Mouse (Mus musculus): ENCODE measurements around the gene Habp4. TPM values are rescaled to one million over a fixed set of nuclear protein-coding genes. Genes with fewer than 3 reads are reported as not detected.
A peak's percentile ranks its signal among the peaks of the same experiment; 100 is the strongest.

Gene Habp4
- polyA plus RNA-seq (2016; fragmentation: Nextera tagmentation; extraction: Ambion mirVana): 14.5 and 18.4 TPM in 2 replicates

GRCm38 (mm10) chr13:64161548-64161915 is at the start of gene Habp4:
Gene Habp4 (plus strand): TSS chr13:64161824.
- H3K4me3 ChIP-seq: peak within 1 kb of the TSS; percentile 85
- DNase-seq (ENCODE audit: low spot score): peak; percentile 97
- peaks cover 19% of the 10 kb centered on the region for H3K27me3 ChIP-seq (ENCODE audit: low read depth, poor library complexity, severe bottlenecking)
- H3K4me1 ChIP-seq: peaks cover 23% of the 10 kb centered on the region
- H3K27ac ChIP-seq: peak within 1 kb of the TSS; percentile 90
- no peaks in the 10 kb centered on the region for H3K9me3 ChIP-seq (replicated peaks)
- H3K36me3 ChIP-seq: peaks cover 10% of the 10 kb centered on the region
- WGBS: under 1% methylated on average over 29 of the region's 31 CpGs

DNA sequence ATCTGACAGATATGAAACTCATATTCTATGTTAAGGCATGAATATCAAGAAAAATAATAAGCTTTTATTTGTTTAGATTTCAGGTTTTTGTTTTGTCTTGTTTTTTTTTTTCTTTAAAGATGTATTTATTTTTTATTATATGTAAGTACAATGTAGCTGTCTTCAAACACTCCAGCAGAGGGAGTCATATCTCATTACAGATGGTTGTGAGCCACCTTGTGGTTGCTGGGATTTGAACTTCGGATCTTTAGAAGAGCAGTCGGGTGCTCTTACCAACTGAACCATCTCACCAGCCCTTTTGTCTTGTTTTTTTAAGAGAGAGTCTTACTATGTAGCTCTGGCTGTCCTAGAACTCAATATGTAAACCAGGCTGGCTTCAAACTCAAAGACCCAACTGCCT is 44.2 kb upstream of the Habp4 start:
- DNase-seq (ENCODE audit: low spot score): no peak
- 49% methylated on average over 2 of the region's 2 CpGs for WGBS
- Histone ChIP-seq H3K27me3 (ENCODE audit: low read depth, poor library complexity, severe bottlenecking) (no peaks in the 10 kb centered on the region), H3K36me3 (no peaks in the 10 kb centered on the region), H3K9me3 (replicated peaks) (no peaks in the 10 kb centered on the region), H3K27ac (no peak overlapping the region), H3K4me3 (no peak overlapping the region), H3K4me1 (no peaks in the 10 kb centered on the region)

DNA sequence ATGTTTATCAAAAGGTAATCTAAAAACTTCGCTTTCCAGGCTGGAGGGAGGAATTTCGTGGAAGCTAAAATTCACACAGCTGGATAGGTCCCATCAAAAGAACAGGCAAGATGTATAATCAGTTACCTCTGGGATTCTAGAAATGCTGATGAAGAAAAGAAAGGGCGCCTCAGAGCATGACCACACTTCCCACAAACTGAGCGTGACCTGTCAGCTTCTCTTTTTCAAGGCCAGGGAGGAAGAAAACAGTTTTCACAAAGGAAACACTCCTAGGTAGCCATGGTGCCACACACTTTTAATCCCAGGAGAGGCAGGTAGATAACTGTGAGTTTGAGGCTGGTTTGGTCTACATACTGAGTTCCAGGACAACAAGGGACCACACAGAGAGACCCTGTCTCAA is 40.9 kb upstream of the Habp4 start:
- H3K27ac ChIP-seq: no peak overlapping the region
- WGBS: 72% methylated on average over 4 of the region's 4 CpGs
- H3K4me1 ChIP-seq: no peaks in the 10 kb centered on the region
- H3K4me3 ChIP-seq: no peak overlapping the region
- H3K36me3 ChIP-seq: no peaks in the 10 kb centered on the region
- no peaks in the 10 kb centered on the region for H3K27me3 ChIP-seq (ENCODE audit: low read depth, poor library complexity, severe bottlenecking)
- H3K9me3 ChIP-seq (replicated peaks): no peaks in the 10 kb centered on the region
- no peak for DNase-seq (ENCODE audit: low spot score)

GRCm38 (mm10) chr13:64123491-64124188 is 38.0 kb upstream of the Habp4 start:
- Histone ChIP-seq H3K4me1 (0 out of 2 replicates have a peak, but pooled peaks cover 1% of the 10 kb centered on the region), H3K4me3 (no peak overlapping the region), H3K36me3 (no peaks in the 10 kb centered on the region), H3K9me3 (replicated peaks) (no peaks in the 10 kb centered on the region), H3K27ac (no peak overlapping the region), H3K27me3 (ENCODE audit: low read depth, poor library complexity, severe bottlenecking) (no peaks in the 10 kb centered on the region)
- DNase-seq (ENCODE audit: low spot score): no peak
- WGBS: 28% methylated on average over 6 of the region's 6 CpGs

GRCm38 (mm10) chr13:64124886-64125285 is 36.7 kb upstream of the Habp4 start:
- WGBS: 97% methylated on average over 6 of the region's 6 CpGs
- 0 out of 2 replicates have a peak, but pooled peaks cover 13% of the 10 kb centered on the region for H3K4me1 ChIP-seq
- H3K36me3 ChIP-seq: no peaks in the 10 kb centered on the region
- no peak overlapping the region for H3K4me3 ChIP-seq
- H3K27ac ChIP-seq: no peak overlapping the region
- no peak for DNase-seq (ENCODE audit: low spot score)
- no peaks in the 10 kb centered on the region for H3K27me3 ChIP-seq (ENCODE audit: low read depth, poor library complexity, severe bottlenecking)
- H3K9me3 ChIP-seq (replicated peaks): no peaks in the 10 kb centered on the region

DNA sequence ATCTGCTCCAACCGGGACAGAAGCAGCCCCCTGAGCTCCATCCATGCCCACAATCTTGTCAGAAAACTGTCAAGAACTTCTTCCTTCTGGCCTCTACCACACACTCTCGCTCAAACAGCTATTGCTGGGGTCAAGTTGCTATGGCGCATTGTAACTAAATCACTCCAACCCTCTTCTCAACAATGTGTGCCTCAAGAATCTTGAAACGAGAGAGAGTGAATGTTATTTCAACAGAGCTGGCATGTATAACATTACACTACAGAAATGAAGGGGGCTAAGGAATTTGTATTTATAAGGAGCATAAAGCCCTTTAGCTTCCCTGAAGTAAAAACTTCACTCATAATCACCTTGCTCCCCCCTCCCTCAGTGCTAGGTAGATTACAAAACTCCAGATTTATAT is 35.3 kb upstream of the Habp4 start:
- H3K4me1 ChIP-seq: 0 out of 2 replicates have a peak, but pooled peaks cover 15% of the 10 kb centered on the region
- no peak overlapping the region for H3K27ac ChIP-seq
- WGBS: 78% methylated on average over 4 of the region's 4 CpGs
- H3K36me3 ChIP-seq: peaks cover 6% of the 10 kb centered on the region
- H3K9me3 ChIP-seq (replicated peaks): no peaks in the 10 kb centered on the region
- DNase-seq (ENCODE audit: low spot score): no peak
- H3K27me3 ChIP-seq (ENCODE audit: low read depth, poor library complexity, severe bottlenecking): no peaks in the 10 kb centered on the region
- H3K4me3 ChIP-seq: no peak overlapping the region

DNA sequence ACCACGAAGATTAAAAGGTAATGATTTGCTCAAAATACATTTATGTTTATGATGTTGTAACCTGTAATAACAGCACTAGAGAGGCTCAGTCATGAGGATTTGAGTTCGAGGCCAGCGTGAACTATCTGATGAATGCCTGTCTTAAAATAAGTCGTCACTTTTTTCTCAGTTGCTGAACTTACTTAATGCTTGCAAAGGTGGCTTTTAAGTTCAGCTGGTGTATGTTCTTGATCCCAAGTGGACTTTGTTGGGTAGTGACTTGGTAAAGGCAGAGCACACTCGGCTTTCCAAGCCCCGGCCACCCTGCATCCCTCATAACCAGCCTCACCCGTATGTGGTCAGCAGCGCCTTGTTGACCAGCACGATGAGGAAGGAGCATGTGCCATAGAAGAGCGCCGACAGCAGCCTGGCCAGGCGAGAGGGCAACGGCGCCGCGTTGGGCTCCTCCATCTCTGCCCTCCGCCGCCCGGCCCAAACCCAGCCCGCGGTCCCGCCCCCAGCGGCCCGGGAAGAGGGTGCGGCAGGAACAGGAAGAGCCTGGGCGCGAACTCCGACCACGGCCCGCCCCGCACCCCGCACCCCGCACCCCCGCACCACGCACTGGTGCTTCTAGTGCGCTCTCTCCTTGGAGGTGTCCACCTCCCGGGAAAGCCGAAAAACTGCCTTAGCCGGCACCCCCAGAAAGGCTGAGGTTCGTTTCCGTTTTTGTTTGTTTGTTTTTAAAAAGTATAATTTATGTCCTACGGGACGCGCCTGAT is 32.6 kb upstream of the Habp4 start, which contains the start of gene Slc35d2:
TSS of gene Slc35d2 (minus strand) at position 511 of the 758 bp plus-strand sequence.
- H3K4me3 ChIP-seq: peak within 1 kb of the TSS; percentile 75
- DNase-seq (ENCODE audit: low spot score): peak; percentile 71
- H3K36me3 ChIP-seq: peaks cover 27% of the 10 kb centered on the region
- no peaks in the 10 kb centered on the region for H3K27me3 ChIP-seq (ENCODE audit: low read depth, poor library complexity, severe bottlenecking)
- H3K9me3 ChIP-seq (replicated peaks): no peaks in the 10 kb centered on the region
- WGBS: 8% methylated on average over 43 of the region's 44 CpGs
- peak within 1 kb of the TSS; percentile 87 for H3K27ac ChIP-seq
- H3K4me1 ChIP-seq: 0 out of 2 replicates have a peak, but pooled peaks cover 15% of the 10 kb centered on the region

- Histone ChIP-seq H3K9me3 (replicated peaks) (no peaks in the 10 kb centered on the region), H3K4me1 (0 out of 2 replicates have a peak, but pooled peaks cover 15% of the 10 kb centered on the region), H3K27ac (peak overlapping the region; percentile 87), H3K4me3 (peak overlapping the region; percentile 75), H3K27me3 (ENCODE audit: low read depth, poor library complexity, severe bottlenecking) (no peaks in the 10 kb centered on the region), H3K36me3 (peaks cover 35% of the 10 kb centered on the region)
- peak; percentile 49 for DNase-seq (ENCODE audit: low spot score)
- 44% methylated on average over 15 of the region's 15 CpGs for WGBS
These were observed 31.8 kb upstream of the Habp4 start for GRCm38 (mm10) chr13:64129616-64130375.

DNA sequence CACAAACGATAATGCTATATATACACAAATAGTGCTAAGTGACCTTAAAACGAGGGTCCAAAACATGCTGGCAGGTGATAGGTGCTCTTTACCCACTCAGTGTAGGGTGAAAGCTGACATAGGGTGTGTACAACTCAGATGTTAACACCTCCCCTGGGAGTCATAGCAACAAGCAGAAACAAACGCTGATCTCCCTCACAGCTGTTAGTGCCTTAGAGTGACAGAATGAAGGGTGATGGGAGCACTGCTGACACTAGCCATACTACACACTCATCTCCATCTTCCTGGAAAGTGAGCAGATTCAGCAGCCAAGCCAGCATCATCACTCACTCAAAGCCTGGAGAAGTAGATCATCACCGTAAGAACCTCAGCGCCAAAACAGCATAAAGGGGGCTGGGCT is 11.5 kb upstream of the Habp4 start:
- peaks cover 33% of the 10 kb centered on the region for H3K4me1 ChIP-seq
- H3K4me3 ChIP-seq: no peak overlapping the region
- 0 out of 2 replicates have a peak, but pooled peaks cover 4% of the 10 kb centered on the region for H3K36me3 ChIP-seq
- H3K27ac ChIP-seq: no peak overlapping the region
- H3K9me3 ChIP-seq (replicated peaks): no peaks in the 10 kb centered on the region
- WGBS: 79% methylated on average over 5 of the region's 5 CpGs
- DNase-seq (ENCODE audit: low spot score): no peak
- H3K27me3 ChIP-seq (ENCODE audit: low read depth, poor library complexity, severe bottlenecking): no peaks in the 10 kb centered on the region

DNA sequence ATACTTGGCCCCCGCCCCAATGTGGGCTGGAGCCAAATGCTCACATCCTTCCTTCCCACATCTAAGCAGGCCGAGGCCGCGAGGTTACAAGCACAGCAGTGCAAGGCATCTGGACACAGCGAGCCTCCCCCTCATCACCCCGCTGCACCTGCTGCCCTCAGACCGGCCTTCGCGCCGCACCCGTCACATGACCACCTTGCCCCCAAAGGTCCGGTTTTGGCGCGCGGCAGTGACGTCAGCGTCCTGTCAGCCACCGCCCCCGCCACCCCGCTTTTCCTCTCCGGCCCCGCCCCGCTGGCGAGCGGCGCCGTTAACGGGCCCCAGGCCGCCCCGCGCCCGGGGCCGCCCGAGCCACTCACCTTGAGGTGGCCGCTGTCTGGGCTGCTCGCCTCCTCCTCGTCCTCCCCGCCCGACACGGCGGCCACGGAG is 9.4 kb upstream of the Habp4 start:
- Histone ChIP-seq H3K4me1 (peaks cover 39% of the 10 kb centered on the region), H3K36me3 (0 out of 2 replicates have a peak, but pooled peaks cover 4% of the 10 kb centered on the region), H3K27ac (peak overlapping the region; percentile 95), H3K27me3 (ENCODE audit: low read depth, poor library complexity, severe bottlenecking) (no peaks in the 10 kb centered on the region), H3K9me3 (replicated peaks) (no peaks in the 10 kb centered on the region), H3K4me3 (peak overlapping the region; percentile 96)
- under 1% methylated on average over 42 of the region's 42 CpGs for WGBS
- peak; percentile 93 for DNase-seq (ENCODE audit: low spot score)

DNA sequence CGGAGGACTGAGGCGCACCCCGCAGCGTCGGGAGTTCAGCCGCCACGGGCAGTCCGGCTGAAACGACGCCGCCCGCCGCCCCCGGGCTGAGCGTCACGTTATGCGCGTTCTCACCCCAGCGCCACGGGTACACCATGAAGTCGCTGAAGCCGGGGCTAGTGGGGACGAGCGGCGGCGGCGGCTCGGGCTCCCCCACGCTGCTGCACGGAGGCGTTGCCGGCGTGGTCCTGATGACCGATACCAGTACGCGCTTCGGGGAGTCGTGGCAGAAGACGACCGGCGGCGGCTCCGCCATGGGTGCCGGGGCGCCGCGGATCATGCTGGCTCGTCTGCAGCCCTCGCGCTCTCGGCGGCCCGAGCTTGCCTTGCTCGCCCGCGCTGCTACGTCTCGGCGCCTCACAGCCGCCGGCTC is 8.9 kb upstream of the Habp4 start:
- no peak for DNase-seq (ENCODE audit: low spot score)
- Histone ChIP-seq H3K4me3 (peak overlapping the region; percentile 96), H3K9me3 (replicated peaks) (no peaks in the 10 kb centered on the region), H3K27ac (peak overlapping the region; percentile 95), H3K36me3 (0 out of 2 replicates have a peak, but pooled peaks cover 4% of the 10 kb centered on the region), H3K4me1 (peaks cover 39% of the 10 kb centered on the region), H3K27me3 (ENCODE audit: low read depth, poor library complexity, severe bottlenecking) (no peaks in the 10 kb centered on the region)
- under 1% methylated on average over 61 of the region's 61 CpGs for WGBS

- Histone ChIP-seq H3K4me3 (peak within 1 kb of the TSS; percentile 96), H3K27me3 (ENCODE audit: low read depth, poor library complexity, severe bottlenecking) (no peaks in the 10 kb centered on the region), H3K27ac (peak within 1 kb of the TSS; percentile 95), H3K36me3 (0 out of 2 replicates have a peak, but pooled peaks cover 4% of the 10 kb centered on the region), H3K4me1 (peaks cover 39% of the 10 kb centered on the region), H3K9me3 (replicated peaks) (no peaks in the 10 kb centered on the region)
- DNase-seq (ENCODE audit: low spot score): peak; percentile 99
- under 1% methylated on average over 56 of the region's 56 CpGs for WGBS
These were observed 8.4 kb upstream of the Habp4 start, which contains the start of gene Zfp367 for GRCm38 (mm10) chr13:64153083-64153682. Gene Zfp367 (minus strand): TSS chr13:64153202.

Measured in limb, embryonic 10.5 days (tissue).